Mouse (Mus musculus): ENCODE measurements at regions not wholly inside any gene's neighbourhood (a gene's known extent, or its start where the extent isn't known, plus 50 kb on each side); places are given as distances from the start of the nearest gene placed in this dataset.

- TF ChIP-seq CTCF (IDR thresholded peaks at IDR 0.05; ENCODE audit: control insufficient read depth, insufficient read depth, low read length) (no peak), POLR2A (IDR thresholded peaks at IDR 0.05; ENCODE audit: borderline replicate concordance, control insufficient read depth, low read depth, low read length) (no peak)
These were observed 191.5 kb downstream of the Tex29 start for GRCm38 (mm10) chr8:12031796-12032195.

All from bone marrow, adult 2 months (tissue).